Mouse (Mus musculus) CD4-positive naive resting alpha-beta T cell, adult 57 days (primary cell): ENCODE data around the gene Ets1. TPM values are rescaled to one million over a fixed set of nuclear protein-coding genes. Genes with fewer than 3 reads are reported as not detected.

Experiments
- total RNA-seq: library from RNA; stranded (reverse); gene quantifications from one replicate; pipeline ENCODE4 v1.2.4, GENCODE M21; 2023

The Ets1 gene
- total RNA-seq = 994 TPM

DNA sequence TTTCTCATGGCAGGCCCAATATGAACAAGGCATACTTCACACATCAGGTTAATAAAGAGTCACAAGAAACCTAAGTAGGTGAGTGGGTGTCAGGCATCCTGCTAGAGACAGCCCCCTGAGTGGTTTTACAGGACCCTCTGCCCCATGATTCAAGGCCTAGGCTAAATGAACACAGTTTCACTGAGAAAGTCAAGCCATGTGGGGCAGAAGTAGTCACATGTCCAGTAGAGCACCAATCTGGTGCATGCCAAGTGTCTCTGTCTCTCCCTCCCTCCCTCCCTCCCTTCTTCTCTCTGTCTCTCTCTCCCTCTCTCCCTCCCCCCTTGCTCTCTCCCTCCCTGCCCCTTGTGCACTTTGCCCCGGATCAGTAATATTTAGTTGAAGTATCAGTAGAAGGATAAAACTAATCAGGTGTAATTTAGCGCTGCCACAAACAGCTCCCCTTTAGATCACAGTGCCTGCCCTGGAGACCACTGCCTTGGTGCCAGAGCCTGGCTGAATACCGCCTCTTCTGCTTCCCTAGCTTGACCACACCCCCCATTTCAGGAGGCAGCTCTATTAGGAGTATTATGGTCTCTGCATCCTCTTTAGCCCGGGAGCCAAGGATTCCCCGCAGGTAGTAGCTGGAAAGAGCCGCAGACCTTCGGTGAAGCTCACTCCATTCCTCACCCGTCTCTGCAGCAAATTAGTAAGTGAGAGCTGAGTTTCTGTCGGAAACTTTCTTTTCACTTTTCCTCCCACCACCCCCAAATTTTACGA, at the start of gene Ets1:
TSS of gene Ets1 (plus strand) at position 595 of the 759 bp plus-strand sequence.

Other genes starting within 250 kb of the Ets1 start
- gene Fli1, start 93.4 kb upstream of the Ets1 start, total RNA-seq = 102 TPM